Mouse (Mus musculus) thymus, adult 2 months (tissue): ENCODE results near the gene Gm37240. TPM values are rescaled to one million over a fixed set of nuclear protein-coding genes. Genes with fewer than 3 reads are reported as not detected.

Experiments
- DNase-seq: peaks from one replicate; pipeline ENCODE4 v3.0.0; 2021
- H3K27ac ChIP-seq: fragments of 200-500 bp; 2 replicates; pipeline ENCODE4 v1.5.1; 2012; ENCODE audit warnings: low read length, control low read depth; ENCODE audit not compliant: control insufficient read depth, insufficient read depth
- H3K27me3 ChIP-seq: fragments of 200-500 bp; 2 replicates; pipeline ENCODE4 v1.6.1; 2012; ENCODE audit warnings: mild to moderate bottlenecking, low read length, moderate library complexity, mixed read lengths; ENCODE audit not compliant: control insufficient read depth, insufficient read depth
- H3K36me3 ChIP-seq: fragments of 200-500 bp; 2 replicates; pipeline ENCODE4 v1.6.1; 2012; ENCODE audit warnings: mild to moderate bottlenecking, low read length, moderate library complexity; ENCODE audit not compliant: control insufficient read depth, insufficient read depth
- H3K4me1 ChIP-seq: fragments of 200-500 bp; replicated peaks from 2 replicates; pipeline ENCODE4 v1.6.1; 2012; ENCODE audit warnings: low read length; ENCODE audit not compliant: control insufficient read depth, insufficient read depth
- H3K4me3 ChIP-seq: fragments of 200-500 bp; 2 replicates; pipeline ENCODE4 v1.5.1; 2012; ENCODE audit warnings: mild to moderate bottlenecking, low read length, control low read depth, moderate library complexity; ENCODE audit not compliant: control insufficient read depth, insufficient read depth
- CTCF ChIP-seq: fragments of 200-500 bp; IDR thresholded peaks from 2 replicates; pipeline ENCODE4 v1.5.1; 2012; ENCODE audit warnings: mild to moderate bottlenecking, control low read depth, low read length, moderate library complexity, borderline replicate concordance; ENCODE audit not compliant: control insufficient read depth, poor library complexity, insufficient read depth; ENCODE audit errors: extremely low read depth
- POLR2A ChIP-seq: fragments of 200-500 bp; IDR thresholded peaks from 2 replicates; pipeline ENCODE4 v1.6.1; 2012; ENCODE audit warnings: mild to moderate bottlenecking, low read length, control low read depth, moderate library complexity; ENCODE audit not compliant: control insufficient read depth, poor library complexity, insufficient read depth; ENCODE audit errors: extremely low read depth
- WGBS: fragments of 180-500 bp; shearing (Covaris S2); methylation state at CpG from one replicate; pipeline ENCODE4 v1.1.7; 2018; 5-methylcytosine and 5-hydroxymethylcytosine counted together
- polyA plus RNA-seq: library from polyadenylated mRNA; depleted of rRNA; stranded (reverse); fragments of >200 nt; gene quantifications from 2 replicates; pipeline ENCODE4 v1.2.3, GENCODE M21; 2012

Gm37240 gene
- polyA plus RNA-seq, 1 experiment, result 7.0 TPM

GRCm38 (mm10) chr3:85880068-85880467 lies 7.2 kb downstream of the Gm37240 start:
- TF ChIP-seq CTCF (no peak), POLR2A (no peak)
- no peaks in the 10 kb centered on the region for H3K27me3 ChIP-seq
- WGBS, result 92% methylated on average over 8 of the region's 8 CpGs
- no peaks in the 10 kb centered on the region for H3K4me1 ChIP-seq
- no peak overlapping the region for H3K4me3 ChIP-seq
- DNase-seq, result no peak
- H3K27ac ChIP-seq, result no peak overlapping the region
- H3K36me3 ChIP-seq, result no peaks in the 10 kb centered on the region

GRCm38 (mm10) chr3:85878911-85879310 lies 8.4 kb downstream of the Gm37240 start:
- H3K36me3 ChIP-seq, result no peaks in the 10 kb centered on the region
- H3K27me3 ChIP-seq, result no peaks in the 10 kb centered on the region
- DNase-seq, result no peak
- no peak overlapping the region for H3K4me3 ChIP-seq
- whole genome bisulfite sequencing, result 85% methylated on average over 5 of the region's 5 CpGs
- no peak for TF ChIP-seq POLR2A
- H3K4me1 ChIP-seq, result no peaks in the 10 kb centered on the region
- no peak overlapping the region for H3K27ac ChIP-seq

GRCm38 (mm10) chr3:85863996-85864395 lies 23.3 kb downstream of the Gm37240 start:
- no peak overlapping the region for H3K27ac ChIP-seq
- TF ChIP-seq POLR2A (no peak), CTCF (no peak)
- no peak overlapping the region for H3K4me3 ChIP-seq
- no peaks in the 10 kb centered on the region for H3K27me3 ChIP-seq
- H3K36me3 ChIP-seq, result no peaks in the 10 kb centered on the region
- H3K4me1 ChIP-seq, result no peaks in the 10 kb centered on the region
- no peak for DNase-seq
- WGBS, result 76% methylated on average over 3 of the region's 3 CpGs

GRCm38 (mm10) chr3:85862886-85863285 lies 24.4 kb downstream of the Gm37240 start:
- Histone ChIP-seq H3K27me3 (no peaks in the 10 kb centered on the region), H3K4me3 (no peak overlapping the region), H3K27ac (no peak overlapping the region), H3K4me1 (no peaks in the 10 kb centered on the region; the same call in 1 of the 2 replicates), H3K36me3 (no peaks in the 10 kb centered on the region)
- DNase-seq, result no peak
- 93% methylated on average over 2 of the region's 2 CpGs for WGBS
- TF ChIP-seq CTCF (no peak), POLR2A (no peak)

- WGBS, result 22% methylated on average over 5 of the region's 5 CpGs
- no peak for DNase-seq
- no peak overlapping the region for H3K4me3 ChIP-seq
- no peak for TF ChIP-seq POLR2A
- TF ChIP-seq CTCF, result no peak
- no peaks in the 10 kb centered on the region for H3K27me3 ChIP-seq
- no peaks in the 10 kb centered on the region; the same call in 1 of the 2 replicates for H3K4me1 ChIP-seq
- no peaks in the 10 kb centered on the region for H3K36me3 ChIP-seq
- no peak overlapping the region for H3K27ac ChIP-seq
These were observed 26.3 kb downstream of the Gm37240 start for GRCm38 (mm10) chr3:85860996-85861395.

GRCm38 (mm10) chr3:85859311-85859710 lies 28.0 kb downstream of the Gm37240 start:
- no peak for DNase-seq
- Histone ChIP-seq H3K27ac (no peak overlapping the region), H3K4me1 (no peaks in the 10 kb centered on the region; the same call in 1 of the 2 replicates), H3K27me3 (no peaks in the 10 kb centered on the region), H3K4me3 (no peak overlapping the region), H3K36me3 (no peaks in the 10 kb centered on the region)
- 95% methylated on average over 6 of the region's 6 CpGs for WGBS
- TF ChIP-seq POLR2A (no peak), CTCF (no peak)
